Mouse (Mus musculus) myocyte (in vitro differentiated cells): ENCODE measurements at regions not wholly inside any gene's neighbourhood (a gene's known extent, or its start where the extent isn't known, plus 50 kb on each side); places are given as distances from the start of the nearest gene placed in this dataset.
A peak's percentile ranks its signal among the peaks of the same experiment; 100 is the strongest.

Experiments used
- H3K27me3 ChIP-seq: one replicate; pipeline ENCODE4 v1.6.1; 2011; ENCODE audit not compliant: control insufficient read depth, insufficient read depth, insufficient read length
- H3K36me3 ChIP-seq: one replicate; pipeline ENCODE4 v1.6.1; 2011; ENCODE audit not compliant: control insufficient read depth, insufficient read depth
- H3K4me2 ChIP-seq: one replicate; pipeline ENCODE4 v1.6.1; 2011; ENCODE audit warnings: low read depth, control low read depth
- H3K4me3 ChIP-seq: one replicate; pipeline ENCODE4 v1.5.1; 2011; ENCODE audit warnings: mild to moderate bottlenecking, control low read depth, moderate library complexity
- H3K79me2 ChIP-seq: one replicate; pipeline ENCODE4 v1.6.1; 2011; ENCODE audit not compliant: control insufficient read depth, insufficient read depth
- H3ac ChIP-seq: one replicate; pipeline ENCODE4 v1.6.1; 2011; ENCODE audit not compliant: control insufficient read depth, insufficient read length
- CEBPB ChIP-seq: IDR thresholded peaks from 2 replicates; pipeline ENCODE4 v1.6.1; 2011; ENCODE audit warnings: mild to moderate bottlenecking, moderate library complexity; ENCODE audit not compliant: poor library complexity, insufficient read depth, severe bottlenecking
- E2F4 ChIP-seq: IDR thresholded peaks from one replicate; pipeline ENCODE4 v1.6.1; 2011; ENCODE audit warnings: mild to moderate bottlenecking, control low read depth, moderate library complexity; ENCODE audit not compliant: insufficient read depth
- MAX ChIP-seq: IDR thresholded peaks from one replicate; pipeline ENCODE4 v1.6.1; 2011; ENCODE audit warnings: low read depth, mild to moderate bottlenecking, control low read depth
- MYOD1 ChIP-seq, 3 experiments: IDR thresholded peaks; one replicate each; pipeline ENCODE4 v1.6.1; 2011; ENCODE audit warnings: control low read depth in 2 of 3, low read depth in 2 of 3, mild to moderate bottlenecking in 2 of 3, moderate library complexity in 1 of 3; ENCODE audit not compliant: insufficient read length in 2 of 3, control insufficient read depth in 1 of 3
- MYOG ChIP-seq, 3 experiments: IDR thresholded peaks; one replicate each; pipeline ENCODE4 v1.6.1; 2011; ENCODE audit warnings: control low read depth in 2 of 3, low read depth in 2 of 3, mild to moderate bottlenecking in 2 of 3; ENCODE audit not compliant: insufficient read length in 2 of 3, control insufficient read depth in 1 of 3, insufficient read depth in 1 of 3
- POLR2A ChIP-seq: IDR thresholded peaks from one replicate; pipeline ENCODE4 v1.6.1; 2011; ENCODE audit warnings: low read depth, mild to moderate bottlenecking, control low read depth, moderate library complexity; ENCODE audit not compliant: insufficient read length
- POLR2AphosphoS2 ChIP-seq: IDR thresholded peaks from one replicate; pipeline ENCODE4 v1.6.1; 2011; ENCODE audit warnings: low read depth, control low read depth; ENCODE audit not compliant: insufficient read length
- REST ChIP-seq: IDR thresholded peaks from one replicate; pipeline ENCODE4 v1.6.1; 2011; ENCODE audit warnings: mild to moderate bottlenecking, control low read depth, moderate library complexity; ENCODE audit not compliant: insufficient read depth, insufficient read length
- SRF ChIP-seq: IDR thresholded peaks from one replicate; pipeline ENCODE4 v1.6.1; 2011; ENCODE audit warnings: low read depth; ENCODE audit not compliant: control insufficient read depth, insufficient read length
- TCF12 ChIP-seq: IDR thresholded peaks from one replicate; pipeline ENCODE4 v1.6.1; 2011; ENCODE audit warnings: mild to moderate bottlenecking, control low read depth; ENCODE audit not compliant: poor library complexity, insufficient read depth, severe bottlenecking
- TCF3 ChIP-seq: IDR thresholded peaks from one replicate; pipeline ENCODE4 v1.6.1; 2011; ENCODE audit warnings: low read depth, control low read depth; ENCODE audit not compliant: insufficient read length
- USF1 ChIP-seq: IDR thresholded peaks from one replicate; pipeline ENCODE4 v1.6.1; 2011; ENCODE audit warnings: low read depth, mild to moderate bottlenecking, control low read depth, moderate library complexity

- H3K27me3 ChIP-seq = peaks cover 6% of the 10 kb centered on the region
- H3K36me3 ChIP-seq = no peaks in the 10 kb centered on the region
- no peak overlapping the region for H3ac ChIP-seq
- no peaks in the 10 kb centered on the region for H3K79me2 ChIP-seq
- TF ChIP-seq CEBPB (no peak), POLR2A (no peak)
- H3K4me3 ChIP-seq = no peak overlapping the region
- H3K4me2 ChIP-seq = no peak overlapping the region
Observed at GRCm38 (mm10) chr2:174199961-174200862, 83.9 kb upstream of the Gnas start.

GRCm38 (mm10) chr2:174203412-174203811 lies 80.7 kb upstream of the Gnas start:
- Histone ChIP-seq H3K4me2 (no peak overlapping the region), H3K27me3 (peaks cover 10% of the 10 kb centered on the region), H3ac (no peak overlapping the region), H3K79me2 (no peaks in the 10 kb centered on the region), H3K4me3 (no peak overlapping the region), H3K36me3 (no peaks in the 10 kb centered on the region)
- TF ChIP-seq POLR2A = no peak
- TF ChIP-seq E2F4 = no peak
- no peak for TF ChIP-seq TCF12
- TF ChIP-seq MAX = no peak
- TF ChIP-seq MYOD1 (IDR thresholded peaks at IDR 0.05; ENCODE audit: control insufficient read depth in 1 of 3, insufficient read length in 2 of 3, low read depth in 2 of 3) = no peak
- TF ChIP-seq MYOG (IDR thresholded peaks at IDR 0.05; ENCODE audit: control insufficient read depth in 1 of 3, insufficient read depth in 1 of 3, insufficient read length in 2 of 3, low read depth in 2 of 3) = no peak
- TF ChIP-seq CEBPB = no peak
- no peak for TF ChIP-seq SRF
- no peak for TF ChIP-seq POLR2AphosphoS2
- no peak for TF ChIP-seq REST
- TF ChIP-seq USF1 = no peak

GRCm38 (mm10) chr2:174211681-174212080 lies 72.4 kb upstream of the Gnas start:
- TF ChIP-seq E2F4 (no peak), USF1 (no peak), POLR2AphosphoS2 (no peak), CEBPB (no peak), MYOG (IDR thresholded peaks at IDR 0.05; ENCODE audit: control insufficient read depth in 1 of 3, insufficient read depth in 1 of 3, insufficient read length in 2 of 3, low read depth in 2 of 3) (no peak), POLR2A (no peak), MYOD1 (IDR thresholded peaks at IDR 0.05; ENCODE audit: control insufficient read depth in 1 of 3, insufficient read length in 2 of 3, low read depth in 2 of 3) (no peak), TCF3 (no peak), TCF12 (no peak), REST (no peak), MAX (no peak), SRF (no peak)

GRCm38 (mm10) chr2:174226660-174227059 lies 57.5 kb upstream of the Gnas start:
- Histone ChIP-seq H3ac (no peak overlapping the region), H3K36me3 (no peaks in the 10 kb centered on the region), H3K79me2 (no peaks in the 10 kb centered on the region), H3K4me3 (no peak overlapping the region), H3K4me2 (peak overlapping the region; percentile 21), H3K27me3 (no peaks in the 10 kb centered on the region)
- TF ChIP-seq REST = no peak
- no peak for TF ChIP-seq POLR2A
- no peak for TF ChIP-seq SRF
- TF ChIP-seq CEBPB = no peak
- TF ChIP-seq MYOD1 (IDR thresholded peaks at IDR 0.05; ENCODE audit: control insufficient read depth in 1 of 3, insufficient read length in 2 of 3, low read depth in 2 of 3) = no peak
- TF ChIP-seq TCF12 = no peak
- no peak for TF ChIP-seq USF1
- no peak for TF ChIP-seq TCF3
- TF ChIP-seq MYOG (IDR thresholded peaks at IDR 0.05; ENCODE audit: control insufficient read depth in 1 of 3, insufficient read depth in 1 of 3, insufficient read length in 2 of 3, low read depth in 2 of 3) = no peak
- no peak for TF ChIP-seq MAX
- TF ChIP-seq POLR2AphosphoS2 = no peak
- no peak for TF ChIP-seq E2F4

More at GRCm38 (mm10) chr2:174211681-174212080, 72.4 kb upstream of the Gnas start:
- Histone ChIP-seq H3K4me2 (no peak overlapping the region), H3K79me2 (no peaks in the 10 kb centered on the region), H3K27me3 (no peaks in the 10 kb centered on the region), H3ac (no peak overlapping the region), H3K36me3 (no peaks in the 10 kb centered on the region), H3K4me3 (no peak overlapping the region)
